In genomic region chr14:121563954-121564353, GRCm38 (mm10) we compare ENCODE assay signal across 27 mouse cellular contexts. TPM values are rescaled to one million over a fixed set of nuclear protein-coding genes. Genes with fewer than 3 reads are reported as not detected.
DNase-seq lines count a peak whose midpoint lies in the region; ATAC-seq lines count a peak whose summit lies in the region.
"Had no signal": no experiment of that assay in that cellular context is flagged by ENCODE, and none has a peak within 500 bp of the region (broad histone marks: within the 10 kb centered on the region; RNA-seq: fewer than 3 reads in every experiment).

No protein-coding gene starts in this region.

- H3K27ac ChIP-seq in midbrain, embryonic 13.5 days: 0 out of 2 replicates have a peak overlapping the region, but pooled peaks have one; percentile 62
- no peak overlapping the region for H3K27ac ChIP-seq in midbrain, embryonic 10.5 days (replicated peaks)
- H3K27ac ChIP-seq in intestine, embryonic 15.5 days: no peak overlapping the region
- H3K27ac ChIP-seq in heart, embryonic 12.5 days (ENCODE audit: poor library complexity, severe bottlenecking): no peak overlapping the region
- H3K27ac ChIP-seq: embryonic facial prominence, embryonic 12.5 days; embryonic facial prominence, embryonic 15.5 days; gastrocnemius, adult 2 months; heart, embryonic 13.5 days; hindbrain, embryonic 14.5 days; hindbrain, postnatal 0 days had no signal

- H3K4me3 ChIP-seq in midbrain, embryonic 13.5 days (replicated peaks): no peak overlapping the region
- no peak overlapping the region for H3K4me3 ChIP-seq in midbrain, embryonic 10.5 days
- no peak overlapping the region for H3K4me3 ChIP-seq in intestine, embryonic 15.5 days (replicated peaks)
- no peak overlapping the region for H3K4me3 ChIP-seq in heart, embryonic 12.5 days
- H3K4me3 ChIP-seq: embryonic facial prominence, embryonic 12.5 days; embryonic facial prominence, embryonic 15.5 days; gastrocnemius, adult 2 months; heart, embryonic 13.5 days had no signal

- H3K4me2 ChIP-seq in midbrain, embryonic 13.5 days (replicated peaks): no peak overlapping the region
- no peak overlapping the region for H3K4me2 ChIP-seq in intestine, embryonic 15.5 days (replicated peaks)
- H3K4me2 ChIP-seq in heart, embryonic 12.5 days: no peak overlapping the region
- H3K4me2 ChIP-seq: embryonic facial prominence, embryonic 12.5 days; embryonic facial prominence, embryonic 15.5 days; heart, embryonic 13.5 days; hindbrain, embryonic 14.5 days had no signal

- 57% methylated on average over 4 of the region's 4 CpGs for WGBS in midbrain, embryonic 13.5 days
- 92% methylated on average over 4 of the region's 4 CpGs for WGBS in midbrain, embryonic 10.5 days
- WGBS in intestine, embryonic 15.5 days: 66% methylated on average over 4 of the region's 4 CpGs
- 41% methylated on average over 4 of the region's 4 CpGs for WGBS in large intestine, adult 2 months
- WGBS in heart, embryonic 12.5 days: 82% methylated on average over 4 of the region's 4 CpGs

- H3K36me3 ChIP-seq in midbrain, embryonic 13.5 days: no peaks in the 10 kb centered on the region
- H3K36me3 ChIP-seq in midbrain, embryonic 10.5 days: no peaks in the 10 kb centered on the region; the same call in 1 of the 2 replicates
- 0 out of 2 replicates have a peak, but pooled peaks cover 3% of the 10 kb centered on the region for H3K36me3 ChIP-seq in intestine, embryonic 15.5 days
- peaks cover 14% of the 10 kb centered on the region for H3K36me3 ChIP-seq in heart, embryonic 12.5 days

- no peaks in the 10 kb centered on the region for H3K27me3 ChIP-seq in midbrain, embryonic 13.5 days
- H3K27me3 ChIP-seq in midbrain, embryonic 10.5 days (ENCODE audit: low read depth, poor library complexity, severe bottlenecking): peaks cover 12% of the 10 kb centered on the region; the same call in 1 of the 2 replicates
- no peaks in the 10 kb centered on the region for H3K27me3 ChIP-seq in intestine, embryonic 15.5 days (replicated peaks)
- no peaks in the 10 kb centered on the region for H3K27me3 ChIP-seq in heart, embryonic 12.5 days (replicated peaks)
- H3K27me3 ChIP-seq: heart, embryonic 13.5 days had no signal

- no peak for DNase-seq in midbrain, embryonic 10.5 days (ENCODE audit: low spot score)
- peak; percentile 57 for DNase-seq in forelimb bud, embryonic 11.5 days (ENCODE audit: low read depth, low spot score)
- peak; percentile 55 for DNase-seq in large intestine, adult 2 months (ENCODE audit: low read depth, low spot score)
- no peak for DNase-seq in left cerebral cortex, adult 9 months (ENCODE audit: low spot score in 2 of 2)
- DNase-seq: adrenal gland, adult 2 months; adrenal gland, postnatal 14 days; cerebellum, adult 11 months; cerebellum, adult 2 months; cerebellum, adult 9-11 months; cerebellum, postnatal 25 days; gastrocnemius, adult 2 months; gastrocnemius, postnatal 14 days; heart, adult 11 months; heart, postnatal 14 days; heart, postnatal 4 days had no signal

- H3K9ac ChIP-seq in midbrain, embryonic 13.5 days (replicated peaks): no peak overlapping the region
- no peak overlapping the region for H3K9ac ChIP-seq in intestine, embryonic 15.5 days
- H3K9ac ChIP-seq in heart, embryonic 12.5 days: no peak overlapping the region
- H3K9ac ChIP-seq: embryonic facial prominence, embryonic 12.5 days; embryonic facial prominence, embryonic 15.5 days; heart, embryonic 13.5 days; hindbrain, embryonic 14.5 days had no signal

- H3K9me3 ChIP-seq in midbrain, embryonic 13.5 days: no peaks in the 10 kb centered on the region
- H3K9me3 ChIP-seq in midbrain, embryonic 10.5 days (replicated peaks): no peaks in the 10 kb centered on the region
- no peaks in the 10 kb centered on the region for H3K9me3 ChIP-seq in intestine, embryonic 15.5 days
- H3K9me3 ChIP-seq in heart, embryonic 12.5 days (replicated peaks): no peaks in the 10 kb centered on the region
- H3K9me3 ChIP-seq: embryonic facial prominence, embryonic 12.5 days; embryonic facial prominence, embryonic 15.5 days; heart, embryonic 13.5 days had no signal

- peaks cover 40% of the 10 kb centered on the region for H3K4me1 ChIP-seq in midbrain, embryonic 13.5 days (replicated peaks)
- H3K4me1 ChIP-seq in midbrain, embryonic 10.5 days: peaks cover 38% of the 10 kb centered on the region
- peaks cover 6% of the 10 kb centered on the region; the same call in 1 of the 2 replicates for H3K4me1 ChIP-seq in intestine, embryonic 15.5 days (replicated peaks)
- 0 out of 2 replicates have a peak, but pooled peaks cover 5% of the 10 kb centered on the region for H3K4me1 ChIP-seq in heart, embryonic 12.5 days (replicated peaks)

- no peak for ATAC-seq in midbrain, embryonic 13.5 days
- ATAC-seq in intestine, embryonic 15.5 days: peak; percentile 51; the same call in 1 of the 2 replicates
- no peak for ATAC-seq in heart, embryonic 12.5 days (ENCODE audit: insufficient number of reproducible peaks, low FRiP score)
- ATAC-seq: CD4-positive, CD25-positive, alpha-beta regulatory T cell, adult 4 months; hindbrain, postnatal 0 days had no signal

RNA-seq across cellular contexts. Expression of gene Slc15a1, which starts 58.9 kb away (rescaled TPM):
- polyA plus RNA-seq in midbrain, embryonic 13.5 days (2015; fragmentation: Nextera tagmentation; extraction: Ambion mirVana): 0.05 TPM in 1 of 2 replicates, not detected in the other
- polyA plus RNA-seq in midbrain, embryonic 10.5 days (2016; fragmentation: Nextera tagmentation; extraction: Ambion mirVana): 0.04 TPM in 1 of 2 replicates, not detected in the other
- 6.0 and 6.6 TPM in 2 replicates for polyA plus RNA-seq in intestine, embryonic 15.5 days (2015; fragmentation: Nextera tagmentation; extraction: Ambion mirVana)
- polyA plus RNA-seq in large intestine, adult 2 months (2012; rRNA removed): 66.9 and 341 TPM in 2 replicates
- 0.13 TPM in 1 of 2 replicates, not detected in the other for polyA plus RNA-seq in heart, embryonic 12.5 days (2016; fragmentation: Nextera tagmentation; extraction: Ambion mirVana)
- polyA plus RNA-seq: C2C12; cerebellum, adult 2 months; forebrain, embryonic 11.5 days; forebrain, embryonic 16.5 days; heart, embryonic 13.5 days; hindbrain, embryonic 14.5 days had no signal

Comparison
In these comparisons a context has a peak if more than half of its experiments do, and no peak if none do; other contexts are left out.
1. DNase-seq: peak in forelimb bud, embryonic 11.5 days (single experiment) and large intestine, adult 2 months (single experiment); none in midbrain, embryonic 10.5 days (single experiment) and left cerebral cortex, adult 9 months (0 of 2).